ENCODE assay signal across 8 mouse cellular contexts in the genomic region with DNA sequence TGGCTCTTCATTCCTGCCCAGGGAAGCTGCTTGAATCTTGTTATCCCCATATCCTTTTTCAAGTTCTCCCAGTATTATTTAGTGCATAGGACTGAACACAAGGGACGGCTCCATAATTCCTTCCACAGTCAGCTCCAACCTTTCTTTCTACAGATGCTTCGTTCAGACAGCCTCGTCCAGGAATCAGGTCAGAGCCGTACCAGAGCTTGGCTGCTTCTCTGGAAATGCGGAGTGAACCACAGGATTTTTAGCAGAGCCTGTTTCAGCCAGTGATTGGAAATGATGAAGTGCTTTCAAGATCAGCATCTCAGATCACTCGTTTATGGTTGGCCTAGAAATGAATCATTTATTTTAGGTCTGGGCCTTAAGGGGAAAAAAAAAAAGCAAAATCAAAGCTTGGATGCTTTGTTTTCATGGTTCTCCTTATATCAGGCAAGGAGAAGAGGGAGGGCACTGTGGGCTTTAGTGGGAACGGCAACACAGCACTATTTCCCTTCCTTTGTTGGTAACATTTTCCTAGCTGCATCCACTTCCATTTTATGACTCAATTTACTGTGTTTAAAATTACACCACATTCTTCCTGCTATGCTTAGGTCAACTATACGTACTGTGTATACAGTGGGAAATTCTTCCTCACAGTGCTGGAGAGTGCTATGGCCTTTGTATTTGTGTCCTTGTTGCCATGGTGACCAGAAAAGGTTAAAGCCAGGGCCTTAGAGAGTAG.
DNase-seq lines count a peak whose midpoint lies in the region; ATAC-seq and TF ChIP-seq lines count a peak whose summit lies in the region.

No protein-coding gene starts in this region.

- DNase-seq in adrenal gland, adult (ENCODE audit: inconsistent age in 2 of 2, low spot score in 1 of 2), result peak; percentile 44 to 74
- no peak for DNase-seq in adrenal gland, postnatal 4 days (ENCODE audit: low spot score in 2 of 2)
- DNase-seq in brain, adult 2 months (ENCODE audit: low read depth, low spot score), result peak; percentile 66
- peak; percentile 52 for DNase-seq in hindbrain, embryonic 14.5 days (ENCODE audit: low spot score)
- no peak for DNase-seq in liver, postnatal 0 days
- no peak for DNase-seq in urinary bladder, postnatal 25 days (ENCODE audit: low spot score)
- no peak for DNase-seq in right cerebral cortex, postnatal 36 days (ENCODE audit: low spot score in 2 of 2)

- H3K4me2 ChIP-seq in hindbrain, embryonic 14.5 days (replicated peaks), result no peak overlapping the region
- no peak overlapping the region for H3K4me2 ChIP-seq in liver, postnatal 0 days (ENCODE audit: low read depth, low read length)
- no peak overlapping the region for H3K4me2 ChIP-seq in stomach, embryonic 16.5 days (ENCODE audit: low read depth, low read length)

- 23% methylated on average over 8 of the region's 8 CpGs for WGBS in hindbrain, embryonic 14.5 days
- WGBS in liver, postnatal 0 days (ENCODE audit: insufficient replicate concordance), result 52% methylated on average over 8 of the region's 8 CpGs
- WGBS in stomach, embryonic 16.5 days, result 23% methylated on average over 8 of the region's 8 CpGs

- H3K36me3 ChIP-seq in hindbrain, embryonic 14.5 days (replicated peaks; ENCODE audit: control insufficient read depth, insufficient read depth), result no peaks in the 10 kb centered on the region
- no peaks in the 10 kb centered on the region for H3K36me3 ChIP-seq in liver, postnatal 0 days (replicated peaks; ENCODE audit: insufficient read depth, low read length)
- H3K36me3 ChIP-seq in stomach, embryonic 16.5 days (ENCODE audit: control insufficient read depth, insufficient read depth, low read length), result no peaks in the 10 kb centered on the region

- ATAC-seq in hindbrain, embryonic 14.5 days (ENCODE audit: low FRiP score), result peak; percentile 72; the same call in 1 of the 2 replicates
- peak; percentile 79 for ATAC-seq in liver, postnatal 0 days
- peak; percentile 96 for ATAC-seq in stomach, embryonic 16.5 days (ENCODE audit: insufficient read depth, low FRiP score)

- H3K27me3 ChIP-seq in hindbrain, embryonic 14.5 days (ENCODE audit: control insufficient read depth, insufficient read depth, low read length), result no peaks in the 10 kb centered on the region
- H3K27me3 ChIP-seq in liver, postnatal 0 days (ENCODE audit: insufficient read depth, low read length), result no peaks in the 10 kb centered on the region
- H3K27me3 ChIP-seq in stomach, embryonic 16.5 days (ENCODE audit: control insufficient read depth, insufficient read depth, low read length), result no peaks in the 10 kb centered on the region

- H3K27ac ChIP-seq in hindbrain, embryonic 14.5 days, result peak overlapping the region; percentile 51; the same call in 1 of the 2 replicates
- H3K27ac ChIP-seq in liver, postnatal 0 days (ENCODE audit: low read depth), result peak overlapping the region; percentile 62
- peak overlapping the region; percentile 91 for H3K27ac ChIP-seq in stomach, embryonic 16.5 days (ENCODE audit: low read length)

- H3K9ac ChIP-seq in hindbrain, embryonic 14.5 days, result peak overlapping the region; percentile 5; the same call in 1 of the 2 replicates
- no peak overlapping the region for H3K9ac ChIP-seq in liver, postnatal 0 days (replicated peaks)
- peak overlapping the region; percentile 58 for H3K9ac ChIP-seq in stomach, embryonic 16.5 days (ENCODE audit: low read length)

- H3K4me3 ChIP-seq in hindbrain, embryonic 14.5 days (replicated peaks; ENCODE audit: low read length), result no peak overlapping the region
- no peak overlapping the region for H3K4me3 ChIP-seq in liver, postnatal 0 days (ENCODE audit: low read depth, low read length)
- no peak overlapping the region for H3K4me3 ChIP-seq in stomach, embryonic 16.5 days (replicated peaks; ENCODE audit: low read length)

- H3K9me3 ChIP-seq in hindbrain, embryonic 14.5 days (ENCODE audit: control insufficient read depth, low read length), result no peaks in the 10 kb centered on the region
- no peaks in the 10 kb centered on the region for H3K9me3 ChIP-seq in liver, postnatal 0 days (ENCODE audit: low read length)
- H3K9me3 ChIP-seq in stomach, embryonic 16.5 days (replicated peaks; ENCODE audit: control insufficient read depth, low read length), result no peaks in the 10 kb centered on the region

- H3K4me1 ChIP-seq in hindbrain, embryonic 14.5 days (replicated peaks; ENCODE audit: control insufficient read depth, insufficient read depth, low read length), result peaks cover 17% of the 10 kb centered on the region
- peaks cover 5% of the 10 kb centered on the region; the same call in 1 of the 2 replicates for H3K4me1 ChIP-seq in liver, postnatal 0 days (ENCODE audit: insufficient read depth)
- H3K4me1 ChIP-seq in stomach, embryonic 16.5 days (ENCODE audit: control insufficient read depth, insufficient read depth, low read length), result peaks cover 25% of the 10 kb centered on the region

- TF ChIP-seq CTCF in liver, postnatal 0 days (IDR thresholded peaks at IDR 0.05; ENCODE audit: low read depth), result no peak

- no peak for TF ChIP-seq EP300 in liver, postnatal 0 days (IDR thresholded peaks at IDR 0.05; ENCODE audit: low read depth)

Comparison
In these comparisons a context has a peak if more than half of its experiments do, and no peak if none do; other contexts are left out.
1. DNase-seq: peak in adrenal gland, adult (2 of 2), brain, adult 2 months (single experiment) and hindbrain, embryonic 14.5 days (single experiment); none in adrenal gland, postnatal 4 days (0 of 2), liver, postnatal 0 days (single experiment), urinary bladder, postnatal 25 days (single experiment) and right cerebral cortex, postnatal 36 days (0 of 2).
2. Peak in every context shown above with its lines, with median percentiles within 50 percentile points of each other: ATAC-seq and H3K27ac ChIP-seq.